Mouse (Mus musculus) kidney, embryonic 16.5 days (tissue): ENCODE data around the gene Prrx2. TPM values are rescaled to one million over a fixed set of nuclear protein-coding genes. Genes with fewer than 3 reads are reported as not detected.
A peak's percentile ranks its signal among the peaks of the same experiment; 100 is the strongest.

Experiments used
- ATAC-seq: fragments of 200-750 bp; cut with Nextera tagmentation; 2 replicates; pipeline ENCODE4 v1.8.0; 2017; ENCODE audit warnings: moderate TSS enrichment; ENCODE audit not compliant: low FRiP score, low TSS enrichment
- H3K27ac ChIP-seq: fragments of 300-500 bp; sonication (generic); 2 replicates; pipeline ENCODE4 v1.5.1; 2014; ENCODE audit warnings: low read length
- H3K27me3 ChIP-seq: fragments of 300-500 bp; sonication (generic); 2 replicates; pipeline ENCODE4 v1.6.1; 2014; ENCODE audit warnings: low read length, control low read depth, mixed read lengths; ENCODE audit not compliant: insufficient read depth
- H3K36me3 ChIP-seq: fragments of 300-500 bp; sonication (generic); 2 replicates; pipeline ENCODE4 v1.6.1; 2014; ENCODE audit warnings: low read length, control low read depth, mixed read lengths; ENCODE audit not compliant: insufficient read depth
- H3K4me1 ChIP-seq: fragments of 300-500 bp; sonication (generic); 2 replicates; pipeline ENCODE4 v1.6.1; 2014; ENCODE audit warnings: low read length, control low read depth, mixed read lengths; ENCODE audit not compliant: insufficient read depth
- H3K4me2 ChIP-seq: fragments of 300-500 bp; sonication (generic); replicated peaks from 2 replicates; pipeline ENCODE4 v1.6.1; 2014; ENCODE audit warnings: low read depth, low read length
- H3K4me3 ChIP-seq: fragments of 300-500 bp; sonication (generic); 2 replicates; pipeline ENCODE4 v1.5.1; 2014; ENCODE audit warnings: mild to moderate bottlenecking, low read length
- H3K9ac ChIP-seq: fragments of 300-500 bp; sonication (generic); replicated peaks from 2 replicates; pipeline ENCODE4 v1.6.1; 2014; ENCODE audit warnings: low read length
- H3K9me3 ChIP-seq: fragments of 300-500 bp; sonication (generic); 2 replicates; pipeline ENCODE4 v1.6.1; 2016; ENCODE audit warnings: low read length, control low read depth
- WGBS: fragments of 180-500 bp; shearing (Covaris S2); extraction: QIAGEN DNeasy Blood & Tissue Kit; methylation state at CpG from one replicate; pipeline ENCODE4 v1.1.7; 2014; 5-methylcytosine and 5-hydroxymethylcytosine counted together
- polyA plus RNA-seq: library from polyadenylated mRNA; unstranded; fragments of >200 nt; fragmentation: Nextera tagmentation; extraction: Ambion mirVana; gene quantifications from 2 replicates; pipeline ENCODE4 v1.2.1, GENCODE M21; 2015

Prrx2 gene
- polyA plus RNA-seq, 1 experiment from 2014 or later: 7.7 TPM

DNA sequence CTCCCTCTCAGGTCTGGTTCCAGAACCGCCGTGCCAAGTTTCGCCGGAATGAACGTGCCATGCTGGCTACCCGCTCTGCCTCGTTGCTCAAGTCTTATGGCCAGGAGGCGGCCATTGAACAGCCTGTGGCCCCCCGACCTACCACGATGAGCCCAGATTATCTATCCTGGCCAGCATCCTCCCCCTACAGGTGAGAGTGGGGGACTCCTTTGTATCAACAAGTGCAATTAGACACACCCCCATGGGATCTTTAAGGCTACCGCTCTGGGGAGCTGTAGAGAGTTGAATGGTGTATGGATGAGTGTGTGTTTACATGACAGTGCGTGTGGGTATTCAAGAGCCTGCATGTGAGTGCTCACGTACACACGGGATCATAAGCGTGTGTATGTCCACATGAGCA lies 44.7 kb downstream of the Prrx2 start:
- Histone ChIP-seq H3K4me2 (no peak overlapping the region), H3K36me3 (no peaks in the 10 kb centered on the region), H3K4me1 (peaks cover 21% of the 10 kb centered on the region), H3K27me3 (no peaks in the 10 kb centered on the region), H3K27ac (no peak overlapping the region), H3K9ac (no peak overlapping the region), H3K4me3 (no peak overlapping the region), H3K9me3 (no peaks in the 10 kb centered on the region; the same call in 1 of the 2 replicates)
- no peak for ATAC-seq
- 91% methylated on average over 15 of the region's 15 CpGs for WGBS

DNA sequence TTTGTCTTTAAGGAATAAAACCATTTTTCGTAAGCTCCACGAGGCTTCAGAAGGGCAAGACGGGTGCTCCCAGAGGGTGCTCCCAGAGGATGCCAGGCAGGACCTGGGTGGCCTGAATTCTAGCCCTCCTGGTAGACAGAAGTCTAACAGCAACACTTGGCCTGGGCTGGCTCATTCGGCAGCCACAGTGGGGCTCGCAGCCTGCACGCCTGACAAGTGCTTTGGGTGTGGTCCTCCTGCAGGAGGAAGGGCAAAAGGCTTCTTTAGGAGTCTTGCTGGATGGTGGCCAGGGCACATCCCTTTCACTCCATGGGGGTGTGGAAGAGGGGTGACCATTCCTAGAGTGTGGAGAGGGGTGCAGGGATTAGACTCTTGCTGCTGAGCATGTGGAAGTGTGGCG lies 46.4 kb downstream of the Prrx2 start:
- ATAC-seq: no peak
- H3K27me3 ChIP-seq: no peaks in the 10 kb centered on the region
- WGBS: 76% methylated on average over 7 of the region's 7 CpGs
- no peak overlapping the region for H3K4me3 ChIP-seq
- H3K9me3 ChIP-seq: no peaks in the 10 kb centered on the region; the same call in 1 of the 2 replicates
- H3K9ac ChIP-seq: no peak overlapping the region
- no peak overlapping the region for H3K4me2 ChIP-seq
- H3K36me3 ChIP-seq: no peaks in the 10 kb centered on the region
- H3K4me1 ChIP-seq: peaks cover 9% of the 10 kb centered on the region; the same call in 1 of the 2 replicates
- H3K27ac ChIP-seq: no peak overlapping the region

DNA sequence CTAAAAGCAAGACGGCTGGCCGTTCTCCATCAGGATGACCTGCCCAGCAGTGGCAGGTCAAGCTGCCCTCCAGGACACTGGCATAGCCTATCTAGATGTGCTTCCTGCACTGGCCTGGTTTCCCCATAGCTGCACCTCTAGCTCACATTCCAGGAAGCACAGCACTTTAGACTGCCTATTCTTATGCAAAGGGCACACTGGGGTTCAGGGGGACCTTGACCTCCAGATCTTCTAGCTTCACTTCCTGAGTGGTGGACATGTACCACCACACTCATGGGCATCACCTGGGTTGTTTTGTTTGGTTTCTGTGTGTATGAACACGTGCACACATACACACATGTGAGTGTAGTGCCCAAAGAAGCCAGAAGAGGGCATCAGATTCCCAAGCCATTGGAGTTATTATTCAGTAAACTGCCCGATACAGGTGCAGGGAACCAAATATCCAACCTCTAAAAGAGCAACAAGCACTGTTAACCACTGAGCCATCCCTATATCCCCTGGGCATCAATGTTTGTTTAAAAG lies 50.1 kb downstream of the Prrx2 start:
- Histone ChIP-seq H3K4me2 (no peak overlapping the region), H3K27ac (no peak overlapping the region), H3K36me3 (no peaks in the 10 kb centered on the region), H3K4me1 (0 out of 2 replicates have a peak, but pooled peaks cover 6% of the 10 kb centered on the region), H3K9ac (no peak overlapping the region), H3K4me3 (no peak overlapping the region), H3K9me3 (peaks cover 5% of the 10 kb centered on the region; the same call in 1 of the 2 replicates), H3K27me3 (no peaks in the 10 kb centered on the region)
- no peak for ATAC-seq
- WGBS: 97% methylated on average over 4 of the region's 4 CpGs

DNA sequence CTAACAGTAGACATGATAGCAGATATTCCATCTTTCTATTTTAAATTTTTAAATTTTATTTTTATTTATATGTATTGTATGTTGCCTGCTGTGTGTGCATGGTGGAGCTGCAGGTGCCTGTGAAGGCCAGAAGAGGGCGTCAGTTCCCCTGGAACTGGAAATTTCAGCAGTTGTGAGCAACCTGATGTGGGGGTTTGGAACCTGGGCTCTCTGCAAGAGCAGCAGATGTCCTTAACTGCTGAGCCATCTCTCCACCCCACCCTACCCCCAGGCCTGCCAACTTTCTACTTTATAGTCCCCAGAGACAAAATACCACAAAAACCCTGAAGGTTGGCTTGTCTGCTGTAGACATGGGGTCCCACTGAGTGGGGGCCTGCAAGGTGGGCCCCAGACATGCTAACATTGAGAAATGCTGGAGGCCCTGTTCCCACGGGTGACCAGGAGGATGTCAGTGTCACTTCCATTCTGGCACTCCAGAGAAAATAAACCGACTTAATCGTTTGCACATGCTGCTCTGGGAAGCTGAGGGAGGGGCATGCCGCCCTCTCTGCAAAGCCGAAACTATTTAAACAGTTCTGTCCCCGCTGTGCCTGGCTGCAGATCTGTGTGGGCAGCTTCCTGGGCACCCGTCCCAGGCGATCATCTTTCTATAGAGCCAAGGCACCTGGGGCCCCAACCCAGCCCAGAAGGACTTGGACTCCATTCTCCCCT lies 50.8 kb downstream of the Prrx2 start:
- H3K9ac ChIP-seq: no peak overlapping the region
- no peaks in the 10 kb centered on the region for H3K27me3 ChIP-seq
- H3K27ac ChIP-seq: peak overlapping the region; percentile 36; the same call in 1 of the 2 replicates
- H3K36me3 ChIP-seq: no peaks in the 10 kb centered on the region
- 0 out of 2 replicates have a peak, but pooled peaks have one; percentile 19 for ATAC-seq
- peaks cover 5% of the 10 kb centered on the region; the same call in 1 of the 2 replicates for H3K9me3 ChIP-seq
- 27% methylated on average over 9 of the region's 9 CpGs for WGBS
- H3K4me2 ChIP-seq: no peak overlapping the region
- 0 out of 2 replicates have a peak, but pooled peaks cover 6% of the 10 kb centered on the region for H3K4me1 ChIP-seq
- H3K4me3 ChIP-seq: no peak overlapping the region

DNA sequence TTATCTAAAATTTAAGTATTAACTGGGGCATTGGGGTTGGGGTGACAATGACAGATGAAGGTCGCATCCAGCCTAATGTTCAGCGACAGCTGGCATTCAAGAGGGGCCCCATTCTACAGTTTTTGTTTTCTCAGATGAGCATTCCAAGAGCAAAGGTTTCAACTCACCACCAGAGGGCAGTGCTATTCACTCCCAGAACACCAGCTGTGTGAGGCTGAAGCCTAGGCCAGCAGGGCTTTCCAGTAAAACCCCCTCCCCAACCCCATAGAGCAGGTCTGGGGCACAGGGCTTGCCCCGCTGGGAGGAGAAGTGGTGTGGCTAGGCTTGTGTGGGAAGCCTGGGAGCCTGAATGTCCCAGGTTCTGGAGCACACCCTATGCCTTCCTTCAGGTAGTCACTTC lies 56.2 kb downstream of the Prrx2 start:
- H3K4me2 ChIP-seq: no peak overlapping the region
- peak; percentile 62; the same call in 1 of the 2 replicates for ATAC-seq

DNA sequence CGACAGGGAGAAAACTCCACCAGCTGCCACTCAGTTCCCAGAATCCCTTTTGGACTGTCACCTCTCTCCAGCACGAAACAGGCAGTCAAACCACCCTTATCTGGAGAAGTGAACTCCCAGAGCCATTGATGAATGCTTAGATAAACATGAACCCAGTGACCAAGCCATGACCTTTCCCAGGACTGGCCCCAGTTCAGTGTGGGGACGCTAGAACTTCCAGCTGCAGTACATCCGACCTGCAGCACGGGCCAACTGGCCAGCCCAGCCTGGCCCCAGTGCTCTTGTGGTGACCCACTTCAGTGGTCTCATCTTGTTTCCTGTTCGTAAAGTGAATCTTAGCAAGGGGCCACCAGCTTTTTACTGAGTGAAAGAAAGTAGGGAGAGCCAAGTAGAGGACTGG lies 58.6 kb downstream of the Prrx2 start:
- no peak for ATAC-seq

More for the DNA sequence above, 56.2 kb downstream of the Prrx2 start:
- H3K9me3 ChIP-seq: peaks cover 5% of the 10 kb centered on the region; the same call in 1 of the 2 replicates
- WGBS: 9% methylated on average over 3 of the region's 3 CpGs
- no peak overlapping the region for H3K9ac ChIP-seq
- H3K4me3 ChIP-seq: no peak overlapping the region
- no peaks in the 10 kb centered on the region for H3K27me3 ChIP-seq
- peaks cover 13% of the 10 kb centered on the region for H3K4me1 ChIP-seq
- H3K36me3 ChIP-seq: no peaks in the 10 kb centered on the region
- no peak overlapping the region for H3K27ac ChIP-seq

DNA sequence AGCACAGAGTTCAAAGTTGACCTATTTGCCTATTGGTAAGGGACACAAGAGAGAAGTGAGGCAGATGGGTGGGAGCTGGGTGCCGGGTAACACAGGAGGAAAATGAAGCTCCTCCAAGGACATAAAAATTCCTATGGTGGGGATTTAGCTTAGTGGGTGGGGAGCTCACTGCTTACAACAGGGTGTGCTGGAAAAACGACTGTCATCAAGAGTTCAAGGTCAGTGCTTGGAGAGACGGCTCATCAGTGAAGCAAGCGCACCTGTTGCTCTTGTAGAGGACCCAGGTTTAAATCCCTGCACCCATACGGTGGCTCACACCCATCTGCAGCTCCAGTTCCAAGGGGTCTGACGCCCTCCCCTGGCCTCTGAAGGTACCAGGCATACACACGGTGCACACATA lies 59.2 kb downstream of the Prrx2 start:
- Histone ChIP-seq H3K9me3 (no peaks in the 10 kb centered on the region), H3K4me3 (no peak overlapping the region), H3K4me2 (no peak overlapping the region), H3K9ac (no peak overlapping the region), H3K4me1 (peaks cover 22% of the 10 kb centered on the region), H3K36me3 (no peaks in the 10 kb centered on the region), H3K27ac (no peak overlapping the region), H3K27me3 (no peaks in the 10 kb centered on the region)
- ATAC-seq: no peak
- WGBS: 79% methylated on average over 7 of the region's 7 CpGs

More for the DNA sequence above, 58.6 kb downstream of the Prrx2 start:
- Histone ChIP-seq H3K36me3 (no peaks in the 10 kb centered on the region), H3K27ac (no peak overlapping the region), H3K4me2 (no peak overlapping the region), H3K27me3 (no peaks in the 10 kb centered on the region), H3K9me3 (no peaks in the 10 kb centered on the region), H3K9ac (no peak overlapping the region), H3K4me1 (peaks cover 22% of the 10 kb centered on the region), H3K4me3 (no peak overlapping the region)
- 4% methylated on average over 6 of the region's 6 CpGs for WGBS

DNA sequence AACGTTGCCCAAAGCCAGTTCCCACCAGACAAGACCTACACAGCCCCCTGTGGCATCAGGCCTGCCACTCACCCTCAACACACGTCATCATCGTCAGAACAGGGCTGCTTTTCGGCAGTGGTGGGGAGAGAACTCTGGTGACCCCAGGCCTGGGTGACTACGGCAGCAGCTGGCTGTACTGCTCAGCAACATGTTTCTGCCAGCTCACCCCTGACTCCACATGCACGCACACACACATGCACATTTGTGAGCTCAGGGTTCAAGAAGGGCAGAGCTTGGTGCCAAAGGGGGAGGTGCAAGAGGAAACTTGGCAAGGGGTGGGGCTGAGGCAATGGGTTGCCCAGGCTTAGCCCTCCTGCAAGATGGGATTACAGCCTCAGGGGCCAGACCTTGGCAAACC lies 62.5 kb downstream of the Prrx2 start:
- 0 out of 2 replicates have a peak overlapping the region, but pooled peaks have one; percentile 45 for H3K27ac ChIP-seq
- peak; percentile 21; the same call in 1 of the 2 replicates for ATAC-seq

DNA sequence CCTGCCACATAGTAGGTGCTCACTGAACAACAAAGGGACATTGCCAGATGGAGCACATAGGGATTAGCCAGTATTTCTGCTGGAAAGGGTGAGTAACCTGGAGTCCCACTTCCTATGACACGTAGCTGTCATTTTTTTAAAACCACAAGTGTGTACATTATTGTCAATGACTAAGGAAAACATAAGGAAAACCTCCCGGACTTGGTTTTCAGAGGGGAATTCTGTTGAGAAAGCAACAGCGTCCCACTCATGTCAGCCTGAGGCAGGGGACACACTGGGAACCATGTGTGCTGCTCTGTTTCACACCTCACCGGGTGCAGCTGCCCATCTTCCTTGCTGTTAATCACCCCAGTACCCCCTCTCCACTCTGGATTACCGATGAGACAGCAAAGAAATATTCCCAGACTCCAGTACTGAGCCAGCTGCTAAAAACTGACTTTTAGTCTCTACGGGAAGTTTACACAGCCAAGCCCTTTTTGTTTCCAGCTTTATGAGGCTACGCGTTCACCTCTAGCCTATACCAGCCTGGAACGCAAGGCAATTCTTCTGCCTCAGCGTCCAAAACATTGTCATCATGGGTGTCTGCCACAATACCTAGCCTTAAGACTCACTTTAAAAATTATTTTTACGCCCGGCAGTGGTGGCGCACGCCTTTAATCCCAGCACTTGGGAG lies 64.8 kb downstream of the Prrx2 start:
- peaks cover 36% of the 10 kb centered on the region for H3K4me1 ChIP-seq
- no peak overlapping the region for H3K4me3 ChIP-seq
- no peaks in the 10 kb centered on the region for H3K36me3 ChIP-seq
- no peak overlapping the region for H3K4me2 ChIP-seq
- H3K27ac ChIP-seq: no peak overlapping the region
- no peaks in the 10 kb centered on the region for H3K27me3 ChIP-seq
- 81% methylated on average over 14 of the region's 14 CpGs for WGBS
- ATAC-seq: no peak
- no peaks in the 10 kb centered on the region for H3K9me3 ChIP-seq
- no peak overlapping the region for H3K9ac ChIP-seq

More for the DNA sequence above, 62.5 kb downstream of the Prrx2 start:
- Histone ChIP-seq H3K9ac (0 out of 2 replicates have a peak overlapping the region, but pooled peaks have one; percentile 10), H3K4me1 (peaks cover 29% of the 10 kb centered on the region), H3K27me3 (no peaks in the 10 kb centered on the region), H3K9me3 (no peaks in the 10 kb centered on the region), H3K4me3 (no peak overlapping the region), H3K36me3 (no peaks in the 10 kb centered on the region), H3K4me2 (no peak overlapping the region)
- 32% methylated on average over 6 of the region's 6 CpGs for WGBS
